ENCODE assay signal across 9 mouse cellular contexts in the genomic region with DNA sequence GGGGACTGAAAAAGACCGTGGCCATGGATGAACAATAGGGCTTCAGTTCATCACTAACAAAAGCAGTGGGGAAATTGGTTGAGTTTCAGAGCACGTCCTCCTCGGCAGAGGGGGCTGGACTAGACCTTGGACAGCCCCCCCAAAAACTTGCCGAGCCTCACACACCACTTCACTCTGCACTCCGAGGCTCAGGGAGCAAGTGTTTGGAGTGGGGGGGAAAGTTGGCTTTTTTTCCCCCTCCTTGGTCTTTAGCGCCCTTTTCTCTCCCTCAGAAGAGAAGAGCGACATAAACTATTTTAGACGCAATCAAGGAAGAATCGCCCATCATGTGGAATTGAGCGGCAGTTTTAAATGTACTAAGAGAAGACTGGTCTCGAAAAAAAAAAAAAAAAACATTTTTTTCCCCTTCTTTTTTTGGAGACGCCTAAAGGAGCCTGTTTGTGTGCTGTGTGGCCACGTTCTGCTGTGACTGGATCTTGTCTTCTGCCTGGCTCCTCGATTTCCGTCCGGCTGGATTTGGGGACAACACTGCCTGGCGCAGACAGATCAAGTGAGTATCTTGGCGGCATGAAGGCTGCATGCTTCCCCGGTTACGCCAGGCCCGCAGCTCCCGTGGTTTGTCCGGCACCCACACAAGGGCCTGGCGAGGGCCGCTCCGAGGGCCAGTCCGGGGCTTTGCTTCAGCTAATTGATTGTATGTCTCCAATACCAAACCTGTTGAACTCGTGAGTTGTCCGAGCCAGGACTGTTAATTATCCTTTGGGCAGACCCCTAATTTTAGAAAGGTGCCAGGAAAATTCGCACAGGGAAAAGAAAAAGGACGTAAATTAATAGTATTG.
DNase-seq lines count a peak whose midpoint lies in the region; ATAC-seq and TF ChIP-seq lines count a peak whose summit lies in the region.
"Had no signal": no experiment of that assay in that cellular context is flagged by ENCODE, and none has a peak within 500 bp of the region (broad histone marks: within the 10 kb centered on the region; RNA-seq: fewer than 3 reads in every experiment).

No protein-coding gene starts in this region.

- H3K27ac ChIP-seq in cerebellum, adult 2 months (ENCODE audit: insufficient read depth, low read length) = peak overlapping the region; percentile 100
- H3K27ac ChIP-seq in limb, embryonic 11.5 days (replicated peaks; ENCODE audit: low read depth, low read length) = no peak overlapping the region
- no peak overlapping the region for H3K27ac ChIP-seq in small intestine, adult 2 months (ENCODE audit: insufficient read depth, low read depth, low read length)
- H3K27ac ChIP-seq: liver, embryonic 13.5 days had no signal

- peak; percentile 21; the same call in 1 of the 2 replicates for ATAC-seq in granulocyte monocyte progenitor cell, adult 5-6 weeks (replicated peaks; ENCODE audit: poor library complexity, severe bottlenecking)
- ATAC-seq in limb, embryonic 11.5 days (ENCODE audit: insufficient number of reproducible peaks, low FRiP score, low TSS enrichment, low read depth) = no peak

- no peak overlapping the region for H3K9ac ChIP-seq in limb, embryonic 11.5 days (ENCODE audit: low read length)
- H3K9ac ChIP-seq: liver, embryonic 13.5 days had no signal

- peak; percentile 37; the same call in 1 of the 2 replicates for TF ChIP-seq POLR2A in cerebellum, adult 2 months (IDR thresholded peaks at IDR 0.05; ENCODE audit: borderline replicate concordance, insufficient read depth, low read length)
- TF ChIP-seq POLR2A in small intestine, adult 2 months (IDR thresholded peaks at IDR 0.05; ENCODE audit: low read depth, low read length) = no peak

- H3K4me3 ChIP-seq in cerebellum, adult 2 months (replicated peaks; ENCODE audit: insufficient read depth, low read depth, low read length) = peak overlapping the region; percentile 78
- no peak overlapping the region for H3K4me3 ChIP-seq in limb, embryonic 11.5 days (ENCODE audit: low read depth, low read length)
- H3K4me3 ChIP-seq in small intestine, adult 2 months (ENCODE audit: low read depth, low read length) = 0 out of 2 replicates have a peak overlapping the region, but pooled peaks have one; percentile 8
- H3K4me3 ChIP-seq: liver, embryonic 13.5 days had no signal

- H3K4me1 ChIP-seq in cerebellum, adult 2 months (ENCODE audit: control insufficient read depth, insufficient read depth, low read length) = peaks cover 2% of the 10 kb centered on the region; the same call in 1 of the 2 replicates
- H3K4me1 ChIP-seq in limb, embryonic 11.5 days (ENCODE audit: control insufficient read depth, insufficient read depth, low read length) = 0 out of 2 replicates have a peak, but pooled peaks cover 2% of the 10 kb centered on the region
- H3K4me1 ChIP-seq in small intestine, adult 2 months (ENCODE audit: control insufficient read depth, insufficient read depth, insufficient read length, low read length) = peaks cover 7% of the 10 kb centered on the region

- H3K27me3 ChIP-seq in cerebellum, adult 2 months (ENCODE audit: control insufficient read depth, insufficient read depth, low read length) = no peaks in the 10 kb centered on the region
- peaks cover 44% of the 10 kb centered on the region for H3K27me3 ChIP-seq in limb, embryonic 11.5 days (ENCODE audit: control insufficient read depth, insufficient read depth, low read length)
- peaks cover 48% of the 10 kb centered on the region for H3K27me3 ChIP-seq in small intestine, adult 2 months (ENCODE audit: control insufficient read depth, insufficient read depth, low read length)

- under 1% methylated on average over 31 of the region's 31 CpGs for WGBS in cerebellum, adult 2 months
- under 1% methylated on average over 31 of the region's 31 CpGs for WGBS in limb, embryonic 11.5 days
- WGBS in small intestine, adult 2 months = 4% methylated on average over 31 of the region's 31 CpGs

- H3K36me3 ChIP-seq in limb, embryonic 11.5 days (ENCODE audit: control insufficient read depth, insufficient read depth, low read length) = no peaks in the 10 kb centered on the region
- no peaks in the 10 kb centered on the region for H3K36me3 ChIP-seq in small intestine, adult 2 months (ENCODE audit: control insufficient read depth, insufficient read depth, low read length)
- H3K36me3 ChIP-seq: liver, embryonic 13.5 days had no signal

- peak; percentile 68 for DNase-seq in layer of hippocampus, adult 11-12 months (ENCODE audit: low spot score)
- no peak for DNase-seq in layer of hippocampus, adult 9-10 months (ENCODE audit: low spot score)
- DNase-seq in cerebellum, adult 2 months = peak; percentile 75 to 77
- DNase-seq in limb, embryonic 11.5 days (ENCODE audit: low spot score) = peak; percentile 59
- DNase-seq in thymus, postnatal 36 days = no peak
- DNase-seq in ovary, postnatal 36 days (ENCODE audit: low spot score) = no peak
- DNase-seq: liver, embryonic 13.5 days had no signal

- TF ChIP-seq CTCF in cerebellum, adult 2 months (IDR thresholded peaks at IDR 0.05; ENCODE audit: borderline replicate concordance, insufficient read depth, low read depth, low read length) = no peak
- no peak for TF ChIP-seq CTCF in small intestine, adult 2 months (IDR thresholded peaks at IDR 0.05; ENCODE audit: extremely low read depth, insufficient read length, insufficient replicate concordance, low read depth, low read length)

- H3K4me2 ChIP-seq in limb, embryonic 11.5 days (ENCODE audit: low read depth, severe bottlenecking) = no peak overlapping the region

- no peaks in the 10 kb centered on the region for H3K9me3 ChIP-seq in limb, embryonic 11.5 days (ENCODE audit: control insufficient read depth, low read length)
- H3K9me3 ChIP-seq: liver, embryonic 13.5 days had no signal

Comparison
In these comparisons a context has a peak if more than half of its experiments do, and no peak if none do; other contexts are left out.
1. DNase-seq: peak in layer of hippocampus, adult 11-12 months (single experiment), cerebellum, adult 2 months (2 of 2) and limb, embryonic 11.5 days (single experiment); none in layer of hippocampus, adult 9-10 months (single experiment), thymus, postnatal 36 days (0 of 2) and ovary, postnatal 36 days (single experiment).